Mouse (Mus musculus) CH12.LX (cell line): ENCODE data around the gene Sh2d5. TPM values are rescaled to one million over a fixed set of nuclear protein-coding genes. Genes with fewer than 3 reads are reported as not detected.
A peak's percentile ranks its signal among the peaks of the same experiment; 100 is the strongest.

ENCODE experiments used
- DNase-seq: peaks from one replicate; pipeline ENCODE4 v3.0.0-alpha.2; 2013; ENCODE audit errors: extremely low read depth
- H3K27ac ChIP-seq: 2 replicates; pipeline ENCODE4 v1.5.1; 2012; ENCODE audit warnings: low read depth, mild to moderate bottlenecking, control low read depth, moderate library complexity; ENCODE audit not compliant: insufficient read depth
- H3K27me3 ChIP-seq: replicated peaks from 2 replicates; pipeline ENCODE3; 2012; ENCODE audit warnings: inconsistent platforms
- H3K36me3 ChIP-seq, 2 experiments: replicated peaks in 1 of 2; 2 replicates each; pipeline versions ENCODE3 to v1.6.1; 2012; ENCODE audit warnings: inconsistent platforms in 1 of 2, low read length in 1 of 2, mild to moderate bottlenecking in 1 of 2, mixed read lengths in 1 of 2, moderate library complexity in 1 of 2; ENCODE audit not compliant: control insufficient read depth in 1 of 2, insufficient read depth in 1 of 2
- H3K4me1 ChIP-seq, 2 experiments: 2 replicates each; pipeline ENCODE4 v1.6.1; 2012; ENCODE audit warnings: inconsistent platforms in 1 of 2, moderate library complexity in 1 of 2; ENCODE audit not compliant: insufficient read depth in 2 of 2, control insufficient read depth in 1 of 2
- H3K4me2 ChIP-seq: 2 replicates; pipeline ENCODE4 v1.6.1; 2012; ENCODE audit warnings: low read depth, mild to moderate bottlenecking, control low read depth; ENCODE audit not compliant: poor library complexity, insufficient read depth, severe bottlenecking
- H3K4me3 ChIP-seq, 3 experiments: fragments of 150-350 bp in 1 of 3; sonication (generic) in 1 of 3; replicated peaks in 1 of 3; 2 replicates each; pipeline versions ENCODE3 to v1.5.1; 2011 to 2012; ENCODE audit warnings: low read depth in 2 of 3, low read length in 2 of 3, mild to moderate bottlenecking in 2 of 3, moderate library complexity in 2 of 3, control low read depth in 1 of 3, improper control_type of control experiment in 1 of 3, inconsistent platforms in 1 of 3, mixed read lengths in 1 of 3; ENCODE audit not compliant: poor library complexity in 1 of 3
- H3K79me2 ChIP-seq: replicated peaks from 2 replicates; pipeline ENCODE4 v1.6.1; 2012; ENCODE audit warnings: mild to moderate bottlenecking, moderate library complexity; ENCODE audit not compliant: control insufficient read depth, poor library complexity, insufficient read depth, severe bottlenecking; ENCODE audit errors: extremely low read depth
- H3K9ac ChIP-seq: 2 replicates; pipeline ENCODE4 v1.6.1; 2012; ENCODE audit warnings: low read depth, mild to moderate bottlenecking, control low read depth, moderate library complexity; ENCODE audit not compliant: insufficient read depth
- H3K9me3 ChIP-seq: replicated peaks from 2 replicates; pipeline ENCODE3; 2012; ENCODE audit warnings: low read length, inconsistent platforms, mixed read lengths
- CHD1 ChIP-seq: IDR thresholded peaks from 2 replicates; pipeline ENCODE4 v1.6.1; 2012; ENCODE audit warnings: low read depth, low read length, improper control_type of control experiment, inconsistent platforms
- CTCF ChIP-seq, 2 experiments: IDR thresholded peaks in 1 of 2; conservative IDR thresholded peaks in 1 of 2; 2 replicates each; pipeline ENCODE4 v1.5.1; 2011 to 2012; ENCODE audit warnings: low read depth in 2 of 2, low read length in 2 of 2, improper control_type of control experiment in 1 of 2, inconsistent platforms in 1 of 2, mild to moderate bottlenecking in 1 of 2, moderate library complexity in 1 of 2
- ELF1 ChIP-seq: IDR thresholded peaks from 2 replicates; pipeline ENCODE4 v1.6.1; 2014; ENCODE audit warnings: low read depth, mild to moderate bottlenecking, inconsistent platforms, low read length, improper control_type of control experiment
- HCFC1 ChIP-seq: IDR thresholded peaks from 2 replicates; pipeline ENCODE4 v1.6.1; 2012; ENCODE audit warnings: low read depth, mild to moderate bottlenecking, inconsistent platforms, low read length, improper control_type of control experiment
- JUN ChIP-seq: IDR thresholded peaks from 2 replicates; pipeline ENCODE4 v1.6.1; 2011; ENCODE audit warnings: low read depth, mild to moderate bottlenecking, low read length, improper control_type of control experiment, moderate library complexity; ENCODE audit not compliant: insufficient read depth
- KAT2A ChIP-seq: IDR thresholded peaks from 2 replicates; pipeline ENCODE4 v1.6.1; 2012; ENCODE audit warnings: low read length, improper control_type of control experiment, inconsistent platforms; ENCODE audit not compliant: insufficient replicate concordance
- MAX ChIP-seq: IDR thresholded peaks from 2 replicates; pipeline ENCODE4 v1.6.1; 2011; ENCODE audit warnings: low read length, improper control_type of control experiment
- MXI1 ChIP-seq: IDR thresholded peaks from 2 replicates; pipeline ENCODE4 v1.6.1; 2011; ENCODE audit warnings: mild to moderate bottlenecking, low read depth, low read length, improper control_type of control experiment
- RAD21 ChIP-seq: IDR thresholded peaks from 2 replicates; pipeline ENCODE4 v1.6.1; 2011; ENCODE audit warnings: low read depth, mild to moderate bottlenecking, low read length, improper control_type of control experiment, moderate library complexity
- SIN3A ChIP-seq: IDR thresholded peaks from 2 replicates; pipeline ENCODE4 v1.6.1; 2012; ENCODE audit warnings: low read length, improper control_type of control experiment, inconsistent platforms
- TCF12 ChIP-seq: IDR thresholded peaks from 2 replicates; pipeline ENCODE4 v1.6.1; 2014; ENCODE audit warnings: low read depth, mild to moderate bottlenecking, inconsistent platforms, low read length, improper control_type of control experiment
- UBTF ChIP-seq: IDR thresholded peaks from 2 replicates; pipeline ENCODE4 v1.6.1; 2012; ENCODE audit warnings: low read depth, mild to moderate bottlenecking, inconsistent platforms, low read length, improper control_type of control experiment, moderate library complexity
- USF1 ChIP-seq: IDR thresholded peaks from 2 replicates; pipeline ENCODE4 v1.6.1; 2014; ENCODE audit warnings: low read depth, mild to moderate bottlenecking, inconsistent platforms, low read length, improper control_type of control experiment
- ZKSCAN1 ChIP-seq: IDR thresholded peaks from 2 replicates; pipeline ENCODE4 v1.6.1; 2012; ENCODE audit warnings: low read depth, inconsistent platforms, low read length, improper control_type of control experiment, borderline replicate concordance
- dilution Hi-C: fragments of 300-500 bp; cut with MboI; formaldehyde crosslinking; loops from 2 replicates; pipeline ENCODE4 v1.14.3; 2020; ENCODE audit warnings: low sequenced_read_pairs; ENCODE audit not compliant: extremely low pct_unique_long_range_greater_than_20kb, extremely low pct_ligation_motif_present
- in situ Hi-C: fragments of 300-500 bp; cut with MboI; formaldehyde crosslinking; loops from 3 replicates; pipeline ENCODE4 v1.14.3; 2019; ENCODE audit warnings: low sequenced_read_pairs, low pct_ligation_motif_present, low pct_unique_long_range_greater_than_20kb, mixed read lengths
- polyA plus RNA-seq: library from polyadenylated mRNA; unstranded; fragments of >175 nt; gene quantifications from 2 replicates; pipeline ENCODE4 v1.2.1, GENCODE M21; 2012; ENCODE audit warnings: low read depth; ENCODE audit not compliant: insufficient read length
- total RNA-seq, 2 experiments: library from RNA; depleted of rRNA; stranded (reverse); fragments of 300-350 nt in 1 of 2; fragments of >200 nt in 1 of 2; gene quantifications; 2 replicates each; pipeline ENCODE4 v1.2.3; 2012 to 2014

Sh2d5 gene
- total RNA-seq (2012; rRNA removed) (0.68 and 1.1 TPM in 2 replicates), total RNA-seq (2014; rRNA removed) (0.24 and 0.28 TPM in 2 replicates), polyA plus RNA-seq (0.57 and 0.83 TPM in 2 replicates)

DNA sequence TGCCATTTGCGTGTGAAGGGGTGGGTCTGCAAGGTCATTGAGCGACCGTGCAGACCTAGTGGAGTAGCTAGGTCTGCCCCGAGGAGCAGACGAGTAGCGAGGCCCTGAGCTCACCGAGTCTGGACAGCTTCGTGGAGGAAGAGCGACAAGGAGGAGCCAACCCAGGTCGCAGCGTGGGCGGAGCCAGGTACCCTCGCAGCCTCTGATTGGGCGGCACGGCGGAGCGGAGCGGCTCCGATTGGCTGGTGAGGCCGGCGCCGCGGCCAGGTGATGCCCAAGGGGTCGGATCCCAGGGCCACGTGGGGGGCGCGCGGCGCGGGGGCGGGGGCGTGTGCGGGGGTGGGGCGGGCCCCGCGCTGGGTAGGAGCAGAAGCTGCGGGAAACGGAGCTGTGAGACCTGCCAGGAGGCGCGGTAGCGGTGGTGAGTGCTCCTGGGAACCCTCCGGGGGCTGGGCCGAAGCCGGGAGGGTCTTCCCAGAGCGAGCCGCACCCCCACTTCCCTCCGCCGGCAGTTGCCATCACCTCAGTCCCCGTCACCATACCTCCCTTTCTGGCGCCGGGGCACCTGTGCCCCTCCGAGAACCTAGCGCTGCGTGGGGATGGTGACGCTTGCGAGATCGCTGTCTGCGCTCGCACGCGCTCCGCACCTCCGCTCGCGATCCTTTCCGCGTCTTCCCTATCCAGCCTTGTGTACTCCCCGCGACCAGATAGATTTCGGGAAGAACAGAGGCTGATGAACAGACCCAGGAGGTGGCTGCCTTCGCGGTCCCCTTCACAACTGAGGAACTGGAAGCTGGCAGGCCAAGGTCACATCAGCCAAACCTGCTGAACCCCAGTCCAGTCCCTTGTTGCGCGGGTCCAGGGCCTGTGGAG lies at the start of gene Sh2d5, which contains the start of gene Kif17:
TSS of gene Sh2d5 (plus strand) at position 316 of the 873 bp plus-strand sequence.
TSS of gene Kif17 (plus strand) at position 348 of the 873 bp plus-strand sequence.
- Histone ChIP-seq H3K36me3 (peaks cover 4 to 77% of the 10 kb centered on the region in 2 experiments), H3K27me3 (no peaks in the 10 kb centered on the region), H3K4me3 (peak within 1 kb of the TSS in 1 of 3 experiments; percentile 52), H3K4me1 (peaks cover 6 to 10% of the 10 kb centered on the region in 2 experiments; a peak in 3 of 4 replicates), H3K9me3 (peaks cover 2% of the 10 kb centered on the region), H3K27ac (no peak within 1 kb of the TSS), H3K9ac (no peak within 1 kb of the TSS), H3K4me2 (peak within 1 kb of the TSS; percentile 32; the same call in 1 of the 2 replicates), H3K79me2 (no peaks in the 10 kb centered on the region)
- in situ Hi-C loops (no loop called here), dilution Hi-C loops (no loop called here)
- DNase-seq = no peak
- TF ChIP-seq RAD21 (no peak), MXI1 (peak; percentile 32; the same call in 1 of the 2 replicates), JUN (no peak), SIN3A (0 out of 2 replicates have a peak, but pooled peaks have one; percentile 25)

DNA sequence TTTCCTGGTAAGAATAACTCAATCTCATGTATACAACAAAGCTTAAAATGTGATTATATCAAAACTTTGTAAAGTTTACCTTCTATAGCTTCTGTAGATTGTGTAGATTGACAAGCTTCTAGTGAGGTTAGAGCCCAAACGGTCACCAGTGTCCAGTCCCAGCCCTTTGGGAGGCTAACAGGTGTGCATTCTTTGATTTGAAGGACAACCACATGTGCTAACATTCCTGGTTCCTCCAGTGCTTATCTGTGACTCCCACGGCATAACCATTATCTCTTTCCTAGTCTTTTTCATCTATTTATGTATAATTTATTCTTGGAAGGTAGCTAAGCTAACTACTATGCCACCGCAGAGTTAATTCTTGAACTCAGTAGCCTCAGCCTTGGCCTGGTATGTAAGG lies 49.4 kb upstream of the Sh2d5 start:
- Histone ChIP-seq H3K9ac (no peak overlapping the region), H3K27ac (no peak overlapping the region), H3K36me3 (peaks cover 66 to 90% of the 10 kb centered on the region in 2 experiments)
- dilution Hi-C loops = no loop called here
- no peak for TF ChIP-seq TCF12
- no peak for TF ChIP-seq UBTF
- no peak for TF ChIP-seq KAT2A
- TF ChIP-seq ZKSCAN1 = no peak
- no peak for TF ChIP-seq MXI1
- TF ChIP-seq HCFC1 = no peak
- no peak for TF ChIP-seq ELF1
- TF ChIP-seq CHD1 = no peak
- TF ChIP-seq CTCF (conservative IDR thresholded peaks at IDR 0.05 in 1 of 2, IDR thresholded peaks at IDR 0.05 in 1 of 2; ENCODE audit: low read depth in 2 of 2, low read length in 2 of 2) = no peak
- no peak for TF ChIP-seq USF1
- no peak for TF ChIP-seq MAX
- TF ChIP-seq, all 38 proteins: peak for 0
- DNase-seq = no peak
- Histone ChIP-seq H3K9me3 (no peaks in the 10 kb centered on the region), H3K4me1 (peaks cover 0 to 2% of the 10 kb centered on the region in 2 experiments; a peak in 1 of 4 replicates), H3K79me2 (no peaks in the 10 kb centered on the region), H3K27me3 (no peaks in the 10 kb centered on the region), H3K4me3 (no peak overlapping the region), H3K4me2 (no peak overlapping the region)
- in situ Hi-C loops = no loop called here
